Mouse (Mus musculus): Measurements from ENCODE around the gene Vegfa. TPM values are rescaled to one million over a fixed set of nuclear protein-coding genes. Genes with fewer than 3 reads are reported as not detected.
A peak's percentile ranks its signal among the peaks of the same experiment; 100 is the strongest.

Gene Vegfa
- total and polyA plus RNA-seq, 3 experiments = 15.3 to 50.0 (median 17.2) TPM

GRCm38 (mm10) chr17:46052146-46052545, 20.0 kb upstream of the Vegfa start:
- Histone ChIP-seq H3K4me2 (ENCODE audit: insufficient read depth, low read depth, poor library complexity, severe bottlenecking) (no peak overlapping the region), H3K9me3 (replicated peaks; ENCODE audit: low read length) (peaks cover 11% of the 10 kb centered on the region), H3K27ac (ENCODE audit: insufficient read depth, low read depth) (no peak overlapping the region), H3K36me3 (replicated peaks in 1 of 2; ENCODE audit: control insufficient read depth in 1 of 2, insufficient read depth in 1 of 2, low read length in 1 of 2) (no peaks in the 10 kb centered on the region), H3K4me1 (ENCODE audit: control insufficient read depth in 1 of 2, insufficient read depth in 2 of 2) (peaks cover 0 to 23% of the 10 kb centered on the region in 2 experiments; a peak in 2 of 4 replicates), H3K79me2 (replicated peaks; ENCODE audit: control insufficient read depth, extremely low read depth, insufficient read depth, poor library complexity, severe bottlenecking) (no peaks in the 10 kb centered on the region), H3K27me3 (replicated peaks) (peaks cover 48% of the 10 kb centered on the region), H3K9ac (ENCODE audit: insufficient read depth, low read depth) (no peak overlapping the region), H3K4me3 (replicated peaks in 1 of 3; ENCODE audit: low read depth in 2 of 3, low read length in 2 of 3, poor library complexity in 1 of 3) (no peak overlapping the region)
- dilution Hi-C loops (cut with MboI; ENCODE audit: extremely low pct_ligation_motif_present, extremely low pct_unique_long_range_greater_than_20kb, low sequenced_read_pairs) = no loop called here
- no peak for DNase-seq (ENCODE audit: extremely low read depth)
- in situ Hi-C loops (cut with MboI; ENCODE audit: low pct_ligation_motif_present, low pct_unique_long_range_greater_than_20kb, low sequenced_read_pairs) = no loop called here
- no peak for TF ChIP-seq TCF12 (IDR thresholded peaks at IDR 0.05; ENCODE audit: low read depth, low read length)
- TF ChIP-seq MAFK (IDR thresholded peaks at IDR 0.05; ENCODE audit: insufficient replicate concordance, low read length) = 0 out of 2 replicates have a peak, but pooled peaks have one; percentile 48

DNA sequence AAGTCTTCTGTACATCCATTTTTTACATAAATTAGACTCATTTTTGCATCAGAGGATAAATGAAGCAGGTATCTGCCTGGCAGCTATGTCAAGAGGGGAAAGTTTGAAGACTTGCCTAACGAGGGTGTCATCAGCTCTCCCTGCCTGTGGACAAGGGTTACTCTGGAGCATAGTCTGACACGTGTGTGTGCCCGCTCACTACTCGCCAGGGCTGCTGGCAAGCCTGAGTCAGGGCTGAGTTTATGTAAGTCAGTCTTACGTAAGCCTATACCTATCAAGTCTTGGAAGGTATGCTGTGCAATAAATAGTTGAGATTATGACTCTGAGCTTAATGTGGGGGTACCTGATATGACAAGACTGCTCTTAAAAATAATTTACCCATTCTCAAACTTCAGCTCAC, 19.2 kb upstream of the Vegfa start:
- TF ChIP-seq ZNF384 (IDR thresholded peaks at IDR 0.05; ENCODE audit: low read depth, low read length) (no peak), TBP (conservative IDR thresholded peaks at IDR 0.05; ENCODE audit: low read depth, low read length) (no peak), USF2 (conservative IDR thresholded peaks at IDR 0.05; ENCODE audit: low read depth, low read length) (no peak), MXI1 (IDR thresholded peaks at IDR 0.05; ENCODE audit: low read depth, low read length) (no peak), ELF1 (IDR thresholded peaks at IDR 0.05; ENCODE audit: low read depth, low read length) (no peak), E2F4 (IDR thresholded peaks at IDR 0.05; ENCODE audit: insufficient replicate concordance, low read depth, low read length) (no peak), ETS1 (conservative IDR thresholded peaks at IDR 0.05; ENCODE audit: low read depth, low read length) (no peak), CHD1 (IDR thresholded peaks at IDR 0.05; ENCODE audit: low read depth, low read length) (no peak), MAX (IDR thresholded peaks at IDR 0.05; ENCODE audit: low read length) (no peak), CTCF (conservative IDR thresholded peaks at IDR 0.05 in 1 of 2, IDR thresholded peaks at IDR 0.05 in 1 of 2; ENCODE audit: low read depth in 2 of 2, low read length in 2 of 2) (no peak), KAT2A (IDR thresholded peaks at IDR 0.05; ENCODE audit: insufficient replicate concordance, low read length) (no peak), TCF12 (IDR thresholded peaks at IDR 0.05; ENCODE audit: low read depth, low read length) (no peak), MAFK (IDR thresholded peaks at IDR 0.05; ENCODE audit: insufficient replicate concordance, low read length) (no peak), POLR2A (IDR thresholded peaks at IDR 0.05; ENCODE audit: low read depth, low read length) (no peak), POLR2AphosphoS2 (IDR thresholded peaks at IDR 0.05; ENCODE audit: low read depth, low read length) (no peak)
- no peak overlapping the region for H3K4me3 ChIP-seq (replicated peaks in 1 of 3; ENCODE audit: low read depth in 2 of 3, low read length in 2 of 3, poor library complexity in 1 of 3)
- H3K27ac ChIP-seq (ENCODE audit: insufficient read depth, low read depth) = no peak overlapping the region
- no peak for DNase-seq (ENCODE audit: extremely low read depth)
- peaks cover 0 to 16% of the 10 kb centered on the region in 2 experiments; a peak in 2 of 4 replicates for H3K4me1 ChIP-seq (ENCODE audit: control insufficient read depth in 1 of 2, insufficient read depth in 2 of 2)
- no peaks in the 10 kb centered on the region for H3K79me2 ChIP-seq (replicated peaks; ENCODE audit: control insufficient read depth, extremely low read depth, insufficient read depth, poor library complexity, severe bottlenecking)
- H3K36me3 ChIP-seq (replicated peaks in 1 of 2; ENCODE audit: control insufficient read depth in 1 of 2, insufficient read depth in 1 of 2, low read length in 1 of 2) = no peaks in the 10 kb centered on the region
- peaks cover 11% of the 10 kb centered on the region for H3K9me3 ChIP-seq (replicated peaks; ENCODE audit: low read length)
- dilution Hi-C loops (cut with MboI; ENCODE audit: extremely low pct_ligation_motif_present, extremely low pct_unique_long_range_greater_than_20kb, low sequenced_read_pairs) (no loop called here), in situ Hi-C loops (cut with MboI; ENCODE audit: low pct_ligation_motif_present, low pct_unique_long_range_greater_than_20kb, low sequenced_read_pairs) (no loop called here)
- H3K27me3 ChIP-seq (replicated peaks) = peaks cover 40% of the 10 kb centered on the region
- H3K9ac ChIP-seq (ENCODE audit: insufficient read depth, low read depth) = no peak overlapping the region
- no peak overlapping the region for H3K4me2 ChIP-seq (ENCODE audit: insufficient read depth, low read depth, poor library complexity, severe bottlenecking)
